Mouse (Mus musculus) spleen, postnatal 36 days (tissue): ENCODE data around the gene AI481877.

Source experiments
- DNase-seq, 2 experiments: peaks; one replicate each; pipeline ENCODE4 v3.0.0; 2022; ENCODE audit warnings: low spot score in 2 of 2, mixed read lengths in 1 of 2

Gene AI481877

DNA sequence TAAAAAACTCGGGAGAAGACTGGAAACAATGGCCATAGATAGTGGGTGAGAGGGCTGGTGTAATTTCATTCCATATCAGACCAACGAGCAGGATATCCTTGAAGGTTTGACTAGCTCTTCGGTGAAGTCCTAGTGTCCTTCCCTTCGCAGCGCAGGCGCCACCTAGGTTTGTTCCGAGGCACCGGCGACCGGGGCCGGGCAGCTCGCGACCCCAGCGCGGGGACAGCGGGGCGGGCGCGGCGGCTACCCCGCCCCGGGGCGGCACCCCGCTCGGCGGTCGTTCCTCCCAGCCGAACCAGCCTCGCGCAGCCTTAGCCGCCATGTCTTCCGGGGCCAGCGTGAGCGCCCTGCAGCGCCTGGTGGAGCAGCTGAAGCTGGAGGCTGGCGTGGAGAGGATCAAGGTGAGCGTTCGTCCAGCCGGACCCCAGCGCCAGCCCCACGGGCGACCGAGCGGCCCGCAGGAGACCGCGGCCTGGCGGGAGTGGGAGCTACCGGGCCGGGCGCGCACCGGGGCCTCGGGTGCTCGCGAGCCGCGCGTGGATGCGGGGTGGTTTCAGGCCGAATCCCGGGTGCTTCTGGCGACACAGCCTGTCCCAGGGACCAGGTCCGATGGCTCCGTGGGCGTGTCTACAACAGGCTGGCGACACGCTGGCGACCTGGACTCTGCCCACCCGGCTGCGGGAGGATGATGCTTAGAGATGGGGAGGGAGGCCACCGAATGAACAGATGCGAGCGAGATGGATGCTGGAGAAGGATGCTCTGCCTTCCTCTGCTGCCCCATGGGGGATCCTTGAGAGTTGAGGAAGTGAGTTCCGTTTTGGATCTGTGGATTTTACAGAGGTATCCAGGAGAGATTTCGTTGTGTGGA lies 103.6 kb downstream of the AI481877 start, which contains the start of gene Gng10:
TSS of gene Gng10 (plus strand) at position 171 of the 868 bp plus-strand sequence.
- DNase-seq: peak; percentile 66 to 70

DNA sequence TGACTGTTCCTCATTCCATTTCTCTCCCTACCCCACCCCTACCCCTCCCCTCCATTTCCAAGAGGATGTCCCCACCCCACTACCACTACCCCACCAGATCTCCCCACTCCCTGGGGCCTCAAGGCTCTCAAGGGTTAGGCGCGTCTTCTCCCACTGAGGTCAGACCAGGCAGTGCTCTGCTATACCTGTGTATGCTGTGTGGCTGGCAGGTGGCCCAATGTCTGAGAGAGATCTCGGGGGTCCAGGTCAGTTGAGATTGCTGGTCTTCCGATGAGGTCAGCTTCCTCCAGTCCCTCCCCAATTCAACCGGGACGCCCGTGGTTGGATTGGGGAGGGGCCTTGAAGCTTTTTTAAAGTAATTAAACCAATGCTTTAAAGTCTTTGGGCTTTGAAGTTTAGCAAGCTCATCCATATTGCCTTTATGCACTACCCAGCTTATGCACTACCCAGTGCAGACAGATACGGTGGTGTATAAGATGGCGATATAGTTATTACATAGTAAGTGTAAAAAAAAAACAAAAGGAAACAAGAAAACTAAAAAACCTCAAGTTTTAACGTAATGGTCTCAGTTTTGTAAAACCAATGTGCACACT lies 104.4 kb downstream of the AI481877 start:
- DNase-seq: no peak

DNA sequence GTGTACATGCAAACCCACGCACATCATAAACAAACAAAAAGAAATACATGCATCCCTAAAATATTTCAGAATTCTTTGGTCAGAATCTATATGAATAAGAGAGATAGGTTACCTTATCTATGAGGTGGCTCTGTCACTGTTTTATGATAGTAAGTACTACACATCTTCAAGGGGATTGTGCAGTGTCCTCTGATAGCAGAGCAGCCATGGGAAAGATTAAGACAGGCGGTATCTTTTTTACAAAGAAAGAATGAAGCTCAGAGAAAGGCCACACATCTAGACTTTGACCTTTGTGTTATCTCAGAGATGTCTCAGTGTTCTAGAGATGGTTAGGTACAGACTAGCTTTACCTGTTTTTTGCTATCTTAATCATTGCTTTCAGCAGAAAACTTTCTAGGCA lies 121.9 kb downstream of the AI481877 start:
- DNase-seq: no peak

DNA sequence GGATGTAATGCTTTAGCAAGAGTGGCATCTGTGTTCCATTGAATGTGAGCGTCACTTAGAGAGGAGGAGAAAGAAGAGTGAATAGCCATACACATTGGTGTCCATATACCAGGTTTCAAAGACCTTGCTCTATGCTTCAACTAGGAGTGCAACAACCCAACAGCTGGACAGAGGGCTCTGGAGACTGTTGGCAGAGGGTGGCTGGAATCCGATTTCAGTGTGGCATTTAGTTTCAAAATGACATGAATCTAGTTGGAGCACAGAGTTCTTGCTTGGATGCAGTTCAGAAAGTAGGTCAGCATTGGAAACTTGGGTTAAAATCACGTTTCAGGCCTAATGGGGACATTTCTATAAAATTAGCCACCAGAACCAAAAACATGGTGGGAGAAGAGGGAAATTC lies 123.6 kb downstream of the AI481877 start:
- DNase-seq: no peak

DNA sequence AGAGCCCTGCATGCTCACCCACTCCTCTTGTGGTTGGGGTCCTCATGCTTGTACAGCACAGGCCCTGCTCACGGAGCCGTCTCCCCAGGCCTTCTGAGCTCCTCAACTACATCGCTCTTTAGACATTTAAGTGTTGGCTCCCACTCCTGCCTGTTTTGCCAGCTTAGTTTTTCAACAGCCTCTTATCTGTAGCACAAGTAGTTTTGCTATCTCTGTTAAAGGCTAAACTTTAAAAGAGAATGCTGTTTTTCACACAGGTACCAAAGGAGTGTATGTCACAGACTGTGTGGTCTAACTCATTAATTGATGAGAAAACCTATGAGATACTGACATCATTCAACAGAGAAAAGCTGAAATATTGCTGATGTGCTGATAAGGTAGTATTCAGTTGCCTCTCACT lies 127.3 kb downstream of the AI481877 start:
- no peak for DNase-seq

DNA sequence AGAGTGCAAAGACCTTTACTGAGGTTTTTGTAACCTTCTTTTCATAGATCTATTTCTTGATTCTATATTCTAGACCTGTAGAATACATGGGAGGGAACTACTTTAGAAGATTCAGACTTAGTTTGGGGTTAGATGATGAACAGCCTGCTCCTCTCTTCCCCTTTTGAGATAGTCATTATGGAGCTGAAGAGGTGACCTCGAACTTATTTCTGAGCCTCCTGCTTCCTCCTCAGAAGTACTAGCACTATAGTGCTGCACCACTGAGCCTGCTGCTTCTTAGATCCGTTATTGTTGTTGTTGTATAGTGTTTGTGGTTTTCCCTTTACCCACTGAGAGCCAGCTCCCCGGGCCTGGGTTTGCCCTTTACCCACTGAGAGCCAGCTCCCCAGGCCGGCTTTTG lies 129.1 kb downstream of the AI481877 start:
- DNase-seq: peak; percentile 4 to 25

DNA sequence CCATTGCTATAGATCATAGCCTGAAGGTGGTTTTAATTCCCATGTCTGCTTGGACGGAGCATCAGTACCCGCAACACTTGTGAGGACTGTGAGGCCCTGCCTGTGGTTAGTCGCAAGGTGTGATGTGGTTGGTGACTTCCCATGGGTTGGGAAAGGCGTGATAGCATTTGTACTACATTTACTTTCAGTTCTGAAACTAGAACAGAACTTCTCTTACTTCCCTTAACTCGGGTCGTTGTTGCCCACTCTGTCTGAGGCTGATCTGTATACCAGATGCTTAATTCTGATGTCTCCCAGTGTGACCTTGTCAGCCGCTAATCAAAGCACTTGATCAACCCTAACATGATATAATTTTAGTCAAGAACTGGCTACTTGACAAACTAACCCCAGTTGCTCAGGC lies 129.6 kb downstream of the AI481877 start:
- peak; percentile 39 to 51 for DNase-seq

DNA sequence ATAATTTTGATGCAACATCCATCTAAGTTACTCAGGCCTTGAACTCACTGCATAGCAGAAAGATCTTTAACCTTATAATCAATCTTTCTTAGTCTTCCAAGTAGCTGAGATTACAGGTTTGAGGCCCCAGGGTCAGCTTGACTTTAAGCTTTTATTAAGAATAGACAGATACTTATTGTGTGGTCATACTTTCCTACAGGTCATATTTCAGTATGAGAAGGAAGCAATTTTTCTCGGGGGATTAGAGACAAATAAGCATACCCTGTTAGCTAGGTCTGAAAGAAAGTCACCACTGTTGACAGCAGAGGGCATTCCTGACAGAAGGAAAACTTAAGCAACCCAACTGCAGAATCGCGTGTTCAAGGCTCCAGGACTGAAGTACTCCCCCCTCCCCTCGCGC lies 130.8 kb downstream of the AI481877 start:
- DNase-seq: no peak

DNA sequence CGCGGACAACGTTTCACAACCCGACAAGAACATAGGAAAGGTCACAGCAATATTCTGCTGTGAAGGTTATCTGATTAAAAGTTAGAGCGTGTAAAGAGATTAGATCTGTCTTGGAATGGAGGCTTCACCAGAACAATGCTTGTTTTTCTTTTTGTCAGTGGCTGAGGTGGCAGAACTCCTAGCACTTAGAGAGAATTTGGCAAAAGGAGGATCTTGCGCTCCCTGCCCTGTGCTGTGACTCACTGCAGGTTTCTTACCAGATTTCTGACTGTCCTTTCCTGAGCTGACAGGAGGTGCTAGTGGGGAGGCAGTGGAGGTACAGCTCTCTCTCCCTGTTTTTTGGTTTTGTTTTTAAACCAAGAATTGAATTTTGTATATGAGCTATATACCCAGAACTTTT lies 131.8 kb downstream of the AI481877 start:
- no peak for DNase-seq

DNA sequence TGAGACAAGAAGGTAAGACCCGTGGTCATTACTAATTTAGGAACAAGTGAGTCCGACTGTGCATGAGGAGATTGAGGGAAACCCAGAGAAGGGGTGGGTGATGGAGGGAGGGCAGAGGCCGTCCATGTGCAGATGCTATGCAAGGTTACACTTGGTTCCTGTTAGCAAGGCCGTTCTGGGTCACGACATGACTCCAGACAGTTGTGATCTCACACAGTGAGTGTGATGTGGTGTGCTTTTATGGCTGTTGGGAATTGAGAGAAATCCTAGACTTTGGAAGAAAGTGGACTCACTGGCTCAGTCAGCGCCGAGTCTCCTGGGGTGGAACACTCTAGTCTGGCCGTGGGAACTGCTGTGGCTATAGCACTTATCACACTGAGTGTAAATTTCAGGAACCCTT lies 132.6 kb downstream of the AI481877 start:
- DNase-seq: no peak

DNA sequence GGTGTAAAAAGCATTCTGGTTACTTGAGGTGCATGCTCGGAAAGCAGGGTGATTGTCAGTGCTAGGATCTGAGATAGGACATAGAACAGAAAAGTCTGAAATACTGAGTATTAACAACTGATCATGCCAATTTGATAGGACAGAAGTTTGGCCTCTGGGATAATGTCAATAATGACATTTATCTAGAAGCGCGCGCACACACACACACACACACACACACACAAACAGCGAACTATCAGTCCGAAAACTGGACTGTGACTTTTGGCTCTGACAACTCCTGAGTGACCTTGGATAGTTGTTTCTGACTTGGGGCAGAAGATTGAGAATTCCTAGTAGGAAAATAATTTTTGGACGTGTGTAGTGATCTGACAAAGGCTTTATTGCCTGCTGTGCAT lies 135.0 kb downstream of the AI481877 start:
- DNase-seq: no peak

DNA sequence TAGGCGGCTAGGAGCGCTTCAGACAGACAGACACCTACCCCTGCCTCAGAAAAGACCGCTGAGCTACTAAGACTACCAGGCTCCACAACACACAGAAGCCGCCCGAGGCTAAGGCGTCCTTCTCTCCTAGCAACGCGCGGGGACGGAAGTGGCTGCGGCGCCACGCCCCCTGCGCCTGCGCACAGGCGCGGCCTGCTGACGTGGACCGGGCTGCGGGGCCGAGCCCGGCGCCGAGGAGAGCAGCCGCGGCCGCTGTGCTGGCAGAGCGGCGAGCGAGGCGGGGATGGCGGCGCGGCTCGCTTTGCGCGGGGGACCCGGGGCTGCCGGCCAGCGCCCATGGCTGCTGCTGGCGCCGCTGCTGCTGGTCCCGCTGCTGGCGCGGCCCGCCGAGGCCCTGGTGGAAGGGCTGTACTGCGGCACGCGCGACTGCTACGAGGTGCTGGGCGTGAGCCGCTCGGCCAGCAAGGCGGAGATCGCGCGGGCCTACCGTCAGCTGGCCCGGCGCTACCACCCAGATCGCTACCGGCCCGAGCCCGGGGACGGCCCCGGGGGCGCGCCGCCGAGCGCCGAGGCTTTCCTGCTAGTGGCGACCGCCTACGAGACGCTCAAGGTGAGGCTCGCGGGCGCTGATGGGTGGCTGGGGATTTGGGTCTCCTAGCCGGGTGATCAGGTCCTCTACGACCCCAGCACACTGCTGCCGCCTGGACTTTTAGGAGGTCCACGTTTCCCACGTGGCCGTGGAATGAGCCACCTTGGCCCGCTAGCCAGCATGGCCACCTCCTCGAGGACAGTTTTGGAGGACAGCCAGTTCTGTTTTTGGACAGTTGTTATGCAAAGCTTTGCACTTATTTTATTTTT lies 135.6 kb downstream of the AI481877 start, which contains the start of gene Gm20503:
TSS of gene Gm20503 (plus strand) at position 263 of the 858 bp plus-strand sequence.
- DNase-seq: peak; percentile 93 to 94

DNA sequence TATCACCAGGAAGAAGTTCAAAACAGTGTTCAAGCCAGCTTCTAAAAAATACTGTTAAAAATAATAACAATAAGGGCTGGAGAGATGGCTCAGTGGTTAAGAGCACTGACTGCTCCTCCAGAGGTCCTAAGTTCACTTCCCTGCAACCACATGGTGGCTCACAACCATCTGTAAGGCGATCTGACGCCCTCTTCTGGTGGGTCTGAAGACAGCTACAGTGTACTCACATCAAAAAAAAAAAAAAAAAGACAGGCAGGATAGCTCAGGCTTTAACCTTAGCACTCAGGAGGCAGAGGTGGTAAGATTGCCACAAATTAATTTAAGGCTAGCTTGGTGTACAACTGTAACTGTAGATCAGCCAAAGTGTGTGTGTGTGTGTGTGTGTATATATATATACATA lies 138.2 kb downstream of the AI481877 start:
- peak; percentile 63 to 64 for DNase-seq

DNA sequence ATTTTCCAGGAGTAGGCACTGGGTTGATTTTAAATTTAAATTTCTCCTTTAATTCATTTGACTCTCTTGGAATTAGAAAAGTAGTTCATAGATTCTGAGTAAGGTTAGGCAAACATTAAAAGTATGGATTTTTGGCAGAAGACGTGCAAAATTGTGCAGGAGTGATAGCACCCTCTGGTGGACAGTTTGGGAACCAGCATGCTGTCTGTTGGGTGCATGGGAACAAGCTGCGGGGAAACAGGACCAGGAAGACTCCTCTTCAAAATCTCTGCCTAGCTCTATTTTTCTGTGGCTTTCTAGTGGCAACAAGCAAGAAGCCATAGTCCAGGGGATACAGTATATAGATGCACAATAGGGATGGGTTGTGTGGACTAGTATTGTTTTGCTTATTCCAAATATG lies 139.1 kb downstream of the AI481877 start:
- DNase-seq: peak; percentile 57 to 64

DNA sequence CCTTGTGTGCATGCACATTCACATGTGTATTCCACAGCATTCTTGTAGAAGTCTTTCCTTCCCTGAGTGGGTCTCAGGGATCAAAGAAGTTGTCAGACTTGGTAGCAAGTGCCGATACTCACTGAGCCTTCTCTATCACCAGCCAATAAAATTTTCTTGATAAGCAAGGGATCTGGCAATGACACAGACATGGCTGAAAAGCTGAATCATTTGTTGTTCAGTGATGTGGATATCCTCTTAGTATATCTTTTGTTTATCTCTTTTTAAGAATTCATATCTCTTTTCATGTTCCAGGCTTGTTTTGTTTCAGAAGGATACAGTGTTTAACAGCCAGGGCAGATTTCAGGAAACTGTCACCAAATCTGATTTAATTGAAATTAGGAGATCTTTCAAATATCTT lies 140.1 kb downstream of the AI481877 start:
- no peak for DNase-seq

DNA sequence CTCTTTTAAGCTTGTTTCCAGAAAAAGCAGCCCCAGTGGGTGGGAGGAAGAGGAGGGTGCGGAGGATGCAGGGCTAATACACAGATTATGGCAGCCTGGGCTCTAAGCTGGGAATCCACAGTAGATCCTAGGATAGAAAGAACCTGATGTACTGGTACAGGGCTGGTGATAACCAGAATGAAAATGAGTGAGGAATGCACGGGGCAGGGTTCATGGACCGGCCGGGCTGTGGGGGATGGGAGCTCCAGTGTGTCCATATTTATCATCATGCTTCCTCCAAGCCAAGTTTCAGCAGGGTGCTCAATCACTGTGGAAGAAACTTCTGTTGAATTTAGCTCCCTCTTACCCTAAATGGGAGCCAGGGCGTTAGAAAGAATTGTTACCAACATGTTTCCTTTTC lies 141.7 kb downstream of the AI481877 start:
- no peak for DNase-seq

DNA sequence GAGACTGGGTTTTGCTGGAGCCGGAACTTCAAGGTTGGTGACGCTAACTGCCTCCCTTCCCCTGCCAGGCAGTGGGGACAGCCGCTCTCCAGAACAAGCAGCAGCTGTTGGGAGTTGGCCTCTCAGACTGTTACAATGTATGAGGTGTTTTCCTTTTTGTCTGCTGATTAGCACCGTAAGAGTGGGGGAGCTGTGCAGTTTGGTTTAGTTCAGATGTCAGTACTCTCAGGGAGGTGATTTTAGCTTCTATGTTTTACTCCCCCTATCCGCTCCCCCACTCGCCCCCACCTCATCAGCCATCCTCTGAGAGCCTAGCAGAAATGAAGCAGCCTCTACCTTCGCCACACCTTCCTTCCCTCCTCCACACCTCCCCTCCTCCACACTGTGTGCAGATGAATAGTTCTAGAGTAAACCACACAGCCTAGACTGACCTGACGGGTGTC lies 143.5 kb downstream of the AI481877 start:
- no peak for DNase-seq

DNA sequence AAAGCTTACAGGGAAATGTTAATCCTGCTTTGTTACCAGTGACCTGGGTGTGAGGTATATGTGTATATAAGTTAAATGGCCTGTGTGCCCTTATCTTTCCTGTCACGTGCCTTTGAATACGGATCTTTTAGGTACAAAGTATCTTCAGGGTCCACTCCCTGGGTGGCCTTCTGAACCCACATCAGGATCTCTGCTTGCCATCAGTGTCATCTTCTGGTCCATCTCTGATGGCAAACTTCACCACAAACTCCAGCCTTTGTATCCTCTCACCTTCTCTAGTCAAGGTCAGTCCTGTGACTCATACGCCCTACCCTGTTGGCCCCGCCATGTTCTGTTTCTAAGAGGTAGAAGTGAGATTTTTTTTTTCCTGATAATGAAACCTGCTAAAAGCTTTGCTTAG lies 144.0 kb downstream of the AI481877 start, which contains the start of gene Dnajc25:
TSS of gene Dnajc25 (plus strand) at position 301 of the 400 bp plus-strand sequence.
- no peak for DNase-seq
